Mouse (Mus musculus): ENCODE measurements around the gene Eml2. TPM values are rescaled to one million over a fixed set of nuclear protein-coding genes. Genes with fewer than 3 reads are reported as not detected.

The Eml2 gene
- polyA plus RNA-seq, 1 experiment from 2014 or later = 18.9 TPM

- WGBS = 78% methylated on average over 13 of the region's 13 CpGs
- Histone ChIP-seq H3K4me1 (replicated peaks) (peaks cover 17% of the 10 kb centered on the region), H3K36me3 (peaks cover 24% of the 10 kb centered on the region), H3K27me3 (peaks cover 9% of the 10 kb centered on the region; the same call in 1 of the 2 replicates), H3K4me2 (no peak overlapping the region), H3K27ac (no peak overlapping the region), H3K4me3 (no peak overlapping the region), H3K9me3 (replicated peaks) (no peaks in the 10 kb centered on the region), H3K9ac (no peak overlapping the region)
- ATAC-seq (replicated peaks; ENCODE audit: insufficient number of reproducible peaks, insufficient read depth, low FRiP score, low read depth) = no peak
These were observed 32.1 kb downstream of the Eml2 start for GRCm38 (mm10) chr7:19208201-19208910.

- 51% methylated on average over 7 of the region's 7 CpGs for WGBS
- no peak for ATAC-seq (replicated peaks; ENCODE audit: insufficient number of reproducible peaks, insufficient read depth, low FRiP score, low read depth)
These were observed 32.8 kb downstream of the Eml2 start for GRCm38 (mm10) chr7:19208944-19209472.

GRCm38 (mm10) chr7:19209494-19209893 lies 33.3 kb downstream of the Eml2 start:
- Histone ChIP-seq H3K9ac (no peak overlapping the region), H3K36me3 (peaks cover 14% of the 10 kb centered on the region), H3K4me2 (no peak overlapping the region), H3K4me1 (replicated peaks) (peaks cover 24% of the 10 kb centered on the region), H3K27me3 (peaks cover 9% of the 10 kb centered on the region; the same call in 1 of the 2 replicates), H3K9me3 (replicated peaks) (no peaks in the 10 kb centered on the region), H3K4me3 (no peak overlapping the region), H3K27ac (no peak overlapping the region)
- ATAC-seq (replicated peaks; ENCODE audit: insufficient number of reproducible peaks, insufficient read depth, low FRiP score, low read depth) = no peak
- WGBS = 72% methylated on average over 4 of the region's 4 CpGs

More at GRCm38 (mm10) chr7:19208944-19209472, 32.8 kb downstream of the Eml2 start:
- H3K27me3 ChIP-seq = peaks cover 9% of the 10 kb centered on the region; the same call in 1 of the 2 replicates
- no peak overlapping the region for H3K4me3 ChIP-seq
- peaks cover 19% of the 10 kb centered on the region for H3K36me3 ChIP-seq
- no peak overlapping the region for H3K9ac ChIP-seq
- peaks cover 20% of the 10 kb centered on the region for H3K4me1 ChIP-seq (replicated peaks)
- H3K27ac ChIP-seq = no peak overlapping the region
- no peaks in the 10 kb centered on the region for H3K9me3 ChIP-seq (replicated peaks)
- H3K4me2 ChIP-seq = no peak overlapping the region

- Histone ChIP-seq H3K9me3 (replicated peaks) (no peaks in the 10 kb centered on the region), H3K9ac (no peak overlapping the region), H3K4me2 (no peak overlapping the region), H3K27ac (no peak overlapping the region), H3K4me3 (no peak overlapping the region), H3K36me3 (peaks cover 10% of the 10 kb centered on the region; the same call in 1 of the 2 replicates), H3K4me1 (replicated peaks) (peaks cover 24% of the 10 kb centered on the region), H3K27me3 (peaks cover 9% of the 10 kb centered on the region; the same call in 1 of the 2 replicates)
- WGBS = 90% methylated on average over 5 of the region's 5 CpGs
- no peak for ATAC-seq (replicated peaks; ENCODE audit: insufficient number of reproducible peaks, insufficient read depth, low FRiP score, low read depth)
These were observed 33.8 kb downstream of the Eml2 start for GRCm38 (mm10) chr7:19210010-19210409.

GRCm38 (mm10) chr7:19211041-19211675 lies 34.9 kb downstream of the Eml2 start:
- Histone ChIP-seq H3K9ac (no peak overlapping the region), H3K27ac (no peak overlapping the region), H3K4me1 (replicated peaks) (peaks cover 24% of the 10 kb centered on the region), H3K9me3 (replicated peaks) (no peaks in the 10 kb centered on the region), H3K27me3 (peaks cover 9% of the 10 kb centered on the region), H3K4me2 (no peak overlapping the region), H3K36me3 (no peaks in the 10 kb centered on the region), H3K4me3 (no peak overlapping the region)
- no peak for ATAC-seq (replicated peaks; ENCODE audit: insufficient number of reproducible peaks, insufficient read depth, low FRiP score, low read depth)
- WGBS = 57% methylated on average over 5 of the region's 5 CpGs

- H3K4me3 ChIP-seq = peak within 1 kb of the TSS; percentile 55
- WGBS = 2% methylated on average over 30 of the region's 30 CpGs
These were observed 36.0 kb downstream of the Eml2 start, which contains the start of gene Gpr4 for GRCm38 (mm10) chr7:19211996-19212755. Gene Gpr4 (plus strand): TSS chr7:19212538.

GRCm38 (mm10) chr7:19213385-19213784 lies 37.2 kb downstream of the Eml2 start:
- H3K27ac ChIP-seq = no peak overlapping the region
- ATAC-seq (replicated peaks; ENCODE audit: insufficient number of reproducible peaks, insufficient read depth, low FRiP score, low read depth) = no peak
- H3K4me3 ChIP-seq = peak overlapping the region; percentile 55
- H3K9ac ChIP-seq = no peak overlapping the region
- no peaks in the 10 kb centered on the region for H3K36me3 ChIP-seq
- peaks cover 24% of the 10 kb centered on the region for H3K4me1 ChIP-seq (replicated peaks)
- H3K4me2 ChIP-seq = peak overlapping the region; percentile 86
- WGBS = 50% methylated on average over 2 of the region's 2 CpGs
- H3K27me3 ChIP-seq = peaks cover 9% of the 10 kb centered on the region
- H3K9me3 ChIP-seq (replicated peaks) = no peaks in the 10 kb centered on the region

More at GRCm38 (mm10) chr7:19211996-19212755, 36.0 kb downstream of the Eml2 start, which contains the start of gene Gpr4:
- Histone ChIP-seq H3K27me3 (peaks cover 9% of the 10 kb centered on the region), H3K4me1 (replicated peaks) (peaks cover 24% of the 10 kb centered on the region), H3K27ac (0 out of 2 replicates have a peak within 1 kb of the TSS, but pooled peaks have one; percentile 7), H3K9me3 (replicated peaks) (no peaks in the 10 kb centered on the region), H3K36me3 (no peaks in the 10 kb centered on the region), H3K4me2 (peak within 1 kb of the TSS; percentile 86), H3K9ac (peak within 1 kb of the TSS; percentile 59)
- ATAC-seq (replicated peaks; ENCODE audit: insufficient number of reproducible peaks, insufficient read depth, low FRiP score, low read depth) = peak; percentile 67; the same call in 1 of the 2 replicates

GRCm38 (mm10) chr7:19214369-19214768 lies 38.1 kb downstream of the Eml2 start:
- ATAC-seq (replicated peaks; ENCODE audit: insufficient number of reproducible peaks, insufficient read depth, low FRiP score, low read depth) = no peak
- WGBS = 49% methylated on average over 7 of the region's 7 CpGs
- Histone ChIP-seq H3K9me3 (replicated peaks) (no peaks in the 10 kb centered on the region), H3K4me1 (replicated peaks) (peaks cover 24% of the 10 kb centered on the region), H3K4me3 (no peak overlapping the region), H3K9ac (no peak overlapping the region), H3K27me3 (peaks cover 9% of the 10 kb centered on the region), H3K36me3 (no peaks in the 10 kb centered on the region), H3K4me2 (0 out of 2 replicates have a peak overlapping the region, but pooled peaks have one; percentile 86), H3K27ac (no peak overlapping the region)

- Histone ChIP-seq H3K27ac (no peak overlapping the region), H3K4me2 (no peak overlapping the region), H3K9ac (no peak overlapping the region), H3K4me3 (no peak overlapping the region), H3K9me3 (replicated peaks) (no peaks in the 10 kb centered on the region), H3K4me1 (replicated peaks) (peaks cover 24% of the 10 kb centered on the region), H3K27me3 (peaks cover 9% of the 10 kb centered on the region), H3K36me3 (no peaks in the 10 kb centered on the region)
- no peak for ATAC-seq (replicated peaks; ENCODE audit: insufficient number of reproducible peaks, insufficient read depth, low FRiP score, low read depth)
- WGBS = 59% methylated on average over 9 of the region's 9 CpGs
These were observed 38.7 kb downstream of the Eml2 start for GRCm38 (mm10) chr7:19214940-19215339.

- ATAC-seq (replicated peaks; ENCODE audit: insufficient number of reproducible peaks, insufficient read depth, low FRiP score, low read depth) = no peak
- Histone ChIP-seq H3K9ac (no peak overlapping the region), H3K4me2 (no peak overlapping the region), H3K4me1 (replicated peaks) (peaks cover 12% of the 10 kb centered on the region), H3K4me3 (no peak overlapping the region), H3K27me3 (peaks cover 4% of the 10 kb centered on the region; the same call in 1 of the 2 replicates), H3K27ac (no peak overlapping the region), H3K36me3 (no peaks in the 10 kb centered on the region), H3K9me3 (replicated peaks) (no peaks in the 10 kb centered on the region)
- WGBS = 47% methylated on average over 5 of the region's 5 CpGs
These were observed 41.3 kb downstream of the Eml2 start for GRCm38 (mm10) chr7:19217492-19217891.

GRCm38 (mm10) chr7:19217944-19218343 lies 41.7 kb downstream of the Eml2 start:
- H3K4me3 ChIP-seq = no peak overlapping the region
- no peaks in the 10 kb centered on the region for H3K9me3 ChIP-seq (replicated peaks)
- peaks cover 9% of the 10 kb centered on the region for H3K4me1 ChIP-seq (replicated peaks)
- H3K9ac ChIP-seq = no peak overlapping the region
- H3K27me3 ChIP-seq = peaks cover 4% of the 10 kb centered on the region; the same call in 1 of the 2 replicates
- no peak overlapping the region for H3K4me2 ChIP-seq
- no peak overlapping the region for H3K27ac ChIP-seq
- 4% methylated on average over 3 of the region's 3 CpGs for WGBS
- no peaks in the 10 kb centered on the region for H3K36me3 ChIP-seq
- peak; percentile 32; the same call in 1 of the 2 replicates for ATAC-seq (replicated peaks; ENCODE audit: insufficient number of reproducible peaks, insufficient read depth, low FRiP score, low read depth)

Measured in heart, embryonic 15.5 days (tissue).